Mouse (Mus musculus): Measurements from ENCODE around the gene Carns1. TPM values are rescaled to one million over a fixed set of nuclear protein-coding genes. Genes with fewer than 3 reads are reported as not detected.

Gene Carns1
- total RNA-seq, 2 experiments from 2014 or later: 3.2 to 3.5 TPM

- no peak for DNase-seq (ENCODE audit: low spot score in 2 of 2)
Measured at GRCm38 (mm10) chr19:4172925-4173324, 2.4 kb downstream of the Carns1 start.

GRCm38 (mm10) chr19:4171393-4172290 lies 3.6 kb downstream of the Carns1 start:
- no peak for DNase-seq (ENCODE audit: low spot score in 2 of 2)

DNA sequence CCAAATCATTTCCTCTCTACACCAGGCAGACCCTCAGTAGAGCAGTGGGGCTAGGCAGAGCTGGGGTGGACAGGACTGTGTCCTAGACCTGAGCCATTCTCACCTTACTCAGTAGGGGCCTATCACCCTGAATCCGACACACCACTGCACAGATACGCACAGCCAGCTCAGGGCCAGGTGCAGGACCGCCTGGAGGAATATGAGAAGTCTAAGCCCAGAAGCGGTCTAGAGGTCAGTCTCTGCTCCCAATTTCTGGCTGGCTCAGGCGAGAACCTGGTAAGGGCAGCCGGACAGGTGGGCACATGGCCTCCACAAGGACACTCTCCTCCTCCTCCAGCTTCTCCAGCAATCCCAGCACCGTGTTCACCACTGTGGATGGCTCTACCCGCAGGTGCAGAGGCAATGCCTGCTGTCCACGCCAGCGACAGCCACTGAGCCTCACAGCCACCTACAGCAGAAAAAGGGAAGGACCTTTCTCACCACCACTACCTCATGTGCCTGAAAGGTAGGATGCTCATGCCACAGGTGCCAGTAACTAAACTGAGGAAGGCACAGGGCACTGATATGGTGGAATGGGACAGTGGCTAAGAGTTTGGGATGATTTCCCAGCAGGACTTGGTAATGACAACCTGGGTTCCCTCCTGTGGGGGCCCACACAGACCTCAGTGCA lies 4.4 kb downstream of the Carns1 start:
- no peak for DNase-seq (ENCODE audit: low spot score in 2 of 2)

DNA sequence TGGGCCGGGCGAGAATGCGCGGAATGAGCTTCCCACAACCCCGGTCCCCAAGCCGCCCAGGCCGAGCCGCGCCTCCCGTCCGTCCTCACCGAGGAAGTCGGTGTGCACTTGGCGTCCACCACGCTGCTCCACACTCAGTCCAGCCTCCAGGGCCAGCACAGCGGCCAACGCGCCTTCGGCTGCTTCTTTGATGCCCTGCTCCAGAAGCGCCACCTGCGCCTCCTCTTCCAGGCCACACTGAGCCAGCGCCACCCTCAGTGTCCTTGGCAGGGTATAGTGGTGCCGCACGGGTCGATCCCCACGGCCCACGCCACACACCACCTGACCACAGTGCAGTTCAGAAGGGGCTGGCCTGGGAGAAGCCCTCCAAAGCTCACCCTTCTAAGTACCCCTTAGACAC lies 5.5 kb downstream of the Carns1 start:
- no peak for DNase-seq (ENCODE audit: low spot score in 2 of 2)

DNA sequence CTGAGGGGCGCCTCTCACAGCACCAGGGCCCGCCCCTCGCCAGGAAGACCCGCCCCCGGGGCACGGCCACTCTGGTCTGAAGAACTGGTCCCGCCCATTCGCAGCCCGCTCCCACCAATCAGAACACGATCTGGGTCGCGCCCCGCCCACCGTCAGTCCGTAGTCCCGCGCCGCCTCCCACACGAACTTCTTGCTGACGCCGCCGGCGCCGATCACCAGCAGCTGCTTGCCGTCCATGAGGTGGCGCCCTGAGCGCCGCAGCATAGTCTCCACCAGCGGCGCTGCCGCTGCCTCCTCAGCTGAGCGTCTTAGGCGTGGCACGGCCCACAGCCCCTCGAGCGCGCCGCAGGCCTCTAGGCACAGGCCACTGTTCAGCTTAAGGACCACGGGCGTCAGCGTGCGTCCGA lies 5.9 kb downstream of the Carns1 start:
- peak; percentile 99 for DNase-seq (ENCODE audit: low spot score in 2 of 2)

GRCm38 (mm10) chr19:4166678-4167476 lies 8.4 kb downstream of the Carns1 start:
- no peak for DNase-seq (ENCODE audit: low spot score in 2 of 2)

- DNase-seq (ENCODE audit: low spot score in 2 of 2): peak in 1 of 2 experiments; percentile 38
Measured at GRCm38 (mm10) chr19:4164721-4165120, 10.6 kb downstream of the Carns1 start.

DNA sequence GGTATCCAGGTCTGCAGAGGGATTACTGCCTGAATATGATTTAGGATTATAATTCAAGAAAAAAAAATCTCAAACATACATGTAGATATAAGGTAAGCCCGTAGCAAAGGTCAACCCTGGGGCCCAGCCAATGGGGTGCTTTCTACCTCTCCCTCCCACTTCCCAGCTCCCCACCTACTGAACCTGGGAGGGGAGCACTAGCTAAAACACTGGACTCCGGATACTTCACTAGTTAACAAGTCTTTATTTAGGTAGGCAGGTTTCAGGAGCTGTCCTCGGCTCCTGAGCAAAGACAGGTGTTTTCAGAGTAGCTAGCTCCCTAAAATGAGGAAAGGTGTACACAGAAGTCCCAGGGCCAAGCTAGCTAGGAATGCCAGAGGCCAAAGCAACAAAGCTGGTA lies 11.2 kb downstream of the Carns1 start:
- DNase-seq (ENCODE audit: low spot score in 2 of 2): no peak

- DNase-seq (ENCODE audit: low spot score in 2 of 2): no peak
Measured at GRCm38 (mm10) chr19:4163543-4163887, 11.8 kb downstream of the Carns1 start.

GRCm38 (mm10) chr19:4162646-4163542 lies 12.4 kb downstream of the Carns1 start, which contains the start of gene Rps6kb2:
TSS of gene Rps6kb2 (minus strand) at chr19:4163354.
- peak; percentile 94 to 96 for DNase-seq (ENCODE audit: low spot score in 2 of 2)

DNA sequence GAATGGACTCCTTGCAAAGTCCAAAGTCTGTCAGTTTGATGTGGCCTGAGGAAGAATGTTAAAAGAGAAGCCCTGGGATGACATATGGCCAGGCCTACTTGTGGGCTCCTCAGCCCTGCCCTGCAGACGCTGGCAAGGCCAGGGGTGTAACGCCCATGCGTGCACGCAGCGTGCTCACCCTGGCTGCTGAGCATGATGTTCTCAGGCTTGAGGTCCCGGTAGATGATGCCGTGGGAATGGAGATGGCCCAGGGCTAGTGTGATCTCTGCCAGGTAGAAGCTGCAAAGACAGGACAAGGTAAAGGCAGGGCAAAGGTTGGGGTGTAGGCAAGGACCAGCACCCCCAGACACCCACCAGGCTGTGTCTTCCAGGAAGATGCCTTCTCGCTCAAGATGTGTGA lies 16.2 kb downstream of the Carns1 start:
- no peak for DNase-seq (ENCODE audit: low spot score in 2 of 2)

DNA sequence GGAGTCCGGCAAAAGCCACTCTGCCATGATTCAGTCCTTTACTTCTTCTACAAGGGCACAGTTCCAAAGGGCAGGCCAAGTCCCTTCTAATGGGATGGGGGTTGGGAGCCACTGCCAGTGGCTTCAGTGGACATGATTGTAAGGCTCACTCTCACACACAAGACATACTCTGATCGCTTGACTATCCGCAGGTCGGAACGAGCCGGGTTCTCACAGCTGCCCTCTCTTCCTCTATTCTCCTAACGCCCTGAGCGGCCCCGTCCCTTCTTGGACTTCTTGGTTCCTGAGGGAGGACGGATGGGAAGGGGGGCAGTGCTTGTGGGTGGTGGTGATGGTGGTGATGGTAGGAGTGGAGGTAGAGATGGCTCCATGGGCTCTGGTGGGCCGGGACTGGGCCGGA lies 18.5 kb downstream of the Carns1 start:
- DNase-seq (ENCODE audit: low spot score in 2 of 2): no peak

DNA sequence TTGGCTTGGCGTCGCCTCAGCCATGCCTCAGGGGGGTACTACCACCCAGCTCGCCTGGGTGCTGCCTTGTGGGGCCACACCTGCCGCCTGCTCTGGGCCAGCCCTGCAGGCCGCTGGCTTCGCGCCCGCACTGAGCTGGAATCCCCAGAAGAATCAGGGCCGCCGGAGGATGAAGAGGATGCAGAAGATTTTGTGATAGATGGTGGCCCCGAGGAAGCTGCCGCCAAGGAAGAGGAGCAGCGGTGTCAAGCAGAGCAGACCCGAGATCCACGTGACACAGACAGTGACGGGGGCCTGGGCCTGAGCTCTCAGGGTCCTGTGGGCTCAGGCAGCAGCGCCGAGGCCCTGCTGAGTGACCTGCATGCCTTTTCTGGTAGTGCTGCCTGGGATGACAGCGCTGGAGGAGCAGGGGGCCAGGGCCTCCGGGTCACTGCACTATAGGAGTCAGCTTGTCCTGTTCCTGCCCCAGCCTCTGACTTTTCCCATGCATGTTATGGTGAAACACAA lies 19.2 kb downstream of the Carns1 start:
- no peak for DNase-seq (ENCODE audit: low spot score in 2 of 2)

- no peak for DNase-seq (ENCODE audit: low spot score in 2 of 2)
Measured at GRCm38 (mm10) chr19:4155223-4156072, 19.8 kb downstream of the Carns1 start.

GRCm38 (mm10) chr19:4154437-4155222 lies 20.6 kb downstream of the Carns1 start:
- no peak for DNase-seq (ENCODE audit: low spot score in 2 of 2)

DNA sequence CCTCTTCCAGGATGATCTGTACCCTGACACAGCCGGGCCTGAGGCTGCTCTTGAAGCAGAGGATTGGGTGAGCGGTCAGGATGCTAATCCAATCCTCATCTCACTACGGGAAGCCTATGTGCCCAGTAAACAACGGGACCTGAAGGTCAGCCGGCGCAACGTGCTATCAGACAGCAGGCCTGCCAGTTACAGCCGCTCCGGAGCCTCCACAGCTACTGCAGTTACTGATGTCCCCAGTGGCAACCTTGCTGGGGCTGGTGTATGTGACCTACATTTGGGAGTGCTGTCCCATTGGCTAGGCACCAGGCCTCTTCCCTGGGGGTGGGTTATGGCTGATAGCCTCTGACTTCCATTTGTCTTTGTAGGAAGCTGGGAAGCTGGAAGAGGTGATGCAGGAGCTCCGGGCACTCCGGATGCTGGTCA lies 22.0 kb downstream of the Carns1 start, which contains the start of gene Ptprcap:
TSS of gene Ptprcap (plus strand) at position 373 of the 423 bp plus-strand sequence.
- no peak for DNase-seq (ENCODE audit: low spot score in 2 of 2)

DNA sequence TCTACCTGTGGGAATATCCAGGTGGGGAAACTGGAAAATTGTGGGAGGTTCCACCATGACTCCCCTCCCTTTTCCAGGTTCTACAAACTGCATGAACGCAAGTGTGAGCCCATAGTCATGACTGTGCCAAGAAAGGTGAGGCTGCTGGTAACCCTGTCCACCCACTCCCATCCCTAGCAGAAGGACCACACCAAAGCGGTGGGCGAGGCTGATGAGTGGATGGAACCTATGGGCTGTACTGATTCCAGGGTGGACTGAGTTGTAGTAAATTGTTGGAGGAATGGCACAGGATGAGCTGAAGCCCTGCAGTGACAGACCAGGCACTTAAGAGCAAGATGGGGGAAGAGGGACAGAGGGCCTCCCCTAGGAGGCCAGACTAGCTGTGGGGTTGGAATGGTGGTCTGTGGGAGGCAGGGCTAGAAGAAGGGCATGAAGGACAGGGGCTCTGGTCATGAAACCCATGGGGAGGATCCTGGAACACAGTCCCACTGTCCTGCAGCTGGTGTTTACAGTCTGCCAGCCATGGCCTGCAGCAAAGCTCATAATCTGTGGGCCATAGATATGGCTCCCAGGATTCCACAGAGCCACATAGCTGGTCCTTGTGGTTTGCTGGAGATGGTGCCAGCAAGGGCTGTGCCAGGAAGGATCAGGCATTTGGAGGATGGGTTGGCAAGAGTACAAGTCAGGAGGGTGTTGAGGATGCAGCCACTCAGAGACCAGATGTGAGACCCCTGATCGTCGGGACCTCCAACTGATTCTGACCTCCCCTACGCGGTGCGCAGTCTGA lies 22.6 kb downstream of the Carns1 start:
- DNase-seq (ENCODE audit: low spot score in 2 of 2): no peak

GRCm38 (mm10) chr19:4151898-4152297 lies 23.4 kb downstream of the Carns1 start:
- no peak for DNase-seq (ENCODE audit: low spot score in 2 of 2)
